Mouse (Mus musculus) T-cell, adult 66 days (primary cell): Measurements from ENCODE around the gene Olfr450. TPM values are rescaled to one million over a fixed set of nuclear protein-coding genes. Genes with fewer than 3 reads are reported as not detected.

ENCODE experiments used
- total RNA-seq, 2 experiments: library from RNA; stranded (reverse); gene quantifications; 3 replicates in 1 of 2; 4 replicates in 1 of 2; pipeline ENCODE4 v1.2.4; 2023

Olfr450 gene
- total RNA-seq = not detected

GRCm38 (mm10) chr6:42811639-42812038, at the start of gene Olfr450:
Gene Olfr450, plus strand, starts transcription at chr6:42811939.

GRCm38 (mm10) chr6:42784793-42785192, 26.9 kb upstream of the Olfr450 start, which contains the start of gene Olfr452:
Gene Olfr452, plus strand, starts transcription at chr6:42785093.

GRCm38 (mm10) chr6:42834084-42834483, 22.3 kb downstream of the Olfr450 start, which contains the start of gene Olfr449:
Gene Olfr449, plus strand, starts transcription at chr6:42834384.

Other genes starting within 250 kb of the Olfr450 start
- gene Tcaf3, start 214.2 kb upstream of the Olfr450 start, total RNA-seq = not detected
- not detected for gene Tcaf2, start 166.7 kb upstream of the Olfr450 start, total RNA-seq
- not detected for gene Tcaf1, start 101.9 kb upstream of the Olfr450 start, total RNA-seq
- not detected for gene Olfr453, start 72.6 kb upstream of the Olfr450 start, total RNA-seq
- gene Olfr38, start 55.5 kb upstream of the Olfr450 start, total RNA-seq = not detected
- not detected for gene Olfr452, start 26.8 kb upstream of the Olfr450 start, total RNA-seq
- not detected for gene Olfr449, start 22.4 kb downstream of the Olfr450 start, total RNA-seq
- gene Olfr448, start 78.5 kb downstream of the Olfr450 start, total RNA-seq = not detected
- not detected for gene Olfr447, start 96.9 kb downstream of the Olfr450 start, total RNA-seq
- not detected for gene Olfr446, start 109.4 kb downstream of the Olfr450 start, total RNA-seq
- gene Olfr444, start 137.1 kb downstream of the Olfr450 start, total RNA-seq = not detected